Mouse (Mus musculus): Measurements from ENCODE around the gene Nsdhl.

GRCm38 (mm10) chrX:72995542-72995941, 77.2 kb downstream of the Nsdhl start:
- TF ChIP-seq CTCF (IDR thresholded peaks at IDR 0.05; ENCODE audit: low read depth) (no peak), EP300 (IDR thresholded peaks at IDR 0.05; ENCODE audit: low read depth) (no peak)

Measured in liver, postnatal 0 days (tissue).